Mouse (Mus musculus): ENCODE measurements around the gene Ndufa3.
"Not testable (repeated sequence)": the region's sequence is repeated elsewhere in the genome, so short reads cannot be mapped to it uniquely, and the experiment has no call there.

Ndufa3 gene

GRCm38 (mm10) chr7:3617242-3617995 is at the start of gene Ndufa3:
Ndufa3 (plus strand) TSS chr7:3617373.
- DNase-seq: peak; percentile 92

- no peak for DNase-seq
These were observed 47.4 kb upstream of the Ndufa3 start for GRCm38 (mm10) chr7:3569725-3570124.

GRCm38 (mm10) chr7:3570580-3570979 is 46.6 kb upstream of the Ndufa3 start:
- not testable (repeated sequence) for DNase-seq

DNA sequence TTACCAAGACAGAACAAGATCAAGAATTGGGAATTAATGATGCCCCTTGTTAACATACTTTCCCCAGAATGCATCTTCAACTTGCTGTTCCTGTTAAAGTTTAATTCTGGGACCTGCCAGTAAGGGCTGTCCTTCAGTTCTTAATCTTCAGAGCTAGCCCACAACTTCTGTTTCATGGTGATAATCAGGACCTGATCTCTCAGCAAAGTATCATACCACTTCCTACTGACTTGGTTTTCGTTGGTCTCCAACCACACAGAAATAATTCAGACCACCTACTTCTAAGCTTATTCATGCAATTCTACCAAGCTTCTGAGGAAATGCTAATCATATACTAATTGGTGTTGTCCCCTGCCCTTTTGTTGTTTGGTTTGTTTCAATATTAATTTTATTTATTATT is 45.3 kb upstream of the Ndufa3 start:
- DNase-seq: no peak

DNA sequence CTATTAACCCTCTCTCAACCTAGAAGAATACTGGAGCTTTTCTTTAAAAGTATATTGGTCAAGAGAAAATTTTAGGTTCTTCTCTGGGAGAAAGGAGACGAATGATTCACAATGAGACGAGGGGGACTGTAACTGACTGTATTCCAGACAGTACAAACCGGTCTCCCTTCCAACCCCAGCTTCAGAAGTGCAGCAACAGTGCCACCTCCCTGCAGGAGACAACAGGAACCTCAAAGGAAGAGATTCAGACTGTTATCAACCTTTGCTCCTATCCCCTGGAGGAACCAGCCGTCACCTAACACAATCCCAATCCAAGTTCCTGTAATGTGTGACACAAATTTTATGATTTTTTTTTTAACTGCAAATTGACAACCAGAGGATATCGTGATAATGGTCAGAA is 43.0 kb upstream of the Ndufa3 start:
- no peak for DNase-seq

- no peak for DNase-seq
These were observed 40.6 kb upstream of the Ndufa3 start for GRCm38 (mm10) chr7:3576354-3577124.

DNA sequence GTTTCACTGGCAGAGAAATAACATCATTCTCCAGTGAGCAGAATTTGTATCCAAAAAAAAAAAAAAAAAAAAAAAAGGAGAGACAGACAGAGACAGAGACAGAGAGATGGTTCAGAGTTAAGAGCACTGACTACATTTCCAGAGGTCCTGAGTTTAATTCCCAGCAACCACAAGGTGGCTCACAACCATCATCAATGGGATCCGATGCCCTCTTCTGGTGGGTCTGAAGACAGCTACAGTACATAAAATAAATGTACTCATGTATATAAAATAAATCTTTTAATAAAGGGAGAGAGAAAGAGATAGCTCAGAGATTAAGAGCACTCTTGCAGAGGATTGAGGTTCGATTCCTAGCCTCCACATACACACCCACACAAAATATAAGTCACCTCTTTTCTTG is 39.0 kb upstream of the Ndufa3 start:
- DNase-seq: no peak

DNA sequence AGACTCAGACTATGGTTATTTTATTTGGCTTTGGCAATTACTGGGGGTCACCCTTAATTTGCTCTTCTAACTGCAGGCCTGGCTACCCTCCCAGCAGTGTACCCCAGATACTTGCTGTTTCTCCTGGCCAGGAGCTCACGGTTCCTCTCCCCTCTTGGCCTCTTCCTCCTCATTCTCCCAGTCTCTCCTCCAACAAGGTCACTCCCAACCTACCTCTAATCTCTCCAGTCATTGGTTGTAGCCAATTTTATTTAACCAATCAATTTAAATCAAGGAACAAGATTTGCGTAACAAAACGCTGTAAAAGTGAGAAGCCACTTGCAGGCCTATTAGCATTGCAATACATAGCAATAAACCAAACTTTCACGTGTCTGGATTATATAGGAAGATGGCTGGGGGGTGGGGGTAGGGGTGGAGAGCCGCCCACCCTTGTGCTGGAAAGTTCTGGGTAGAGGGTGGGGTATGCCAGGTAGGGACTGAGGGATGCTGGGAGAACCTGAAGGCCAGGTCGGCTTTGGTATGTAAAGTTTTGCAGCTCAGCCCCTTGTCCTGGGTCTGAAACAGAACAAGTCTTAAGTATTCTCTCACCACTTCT is 38.1 kb upstream of the Ndufa3 start:
- no peak for DNase-seq

GRCm38 (mm10) chr7:3580029-3580428 is 37.1 kb upstream of the Ndufa3 start:
- no peak for DNase-seq

DNA sequence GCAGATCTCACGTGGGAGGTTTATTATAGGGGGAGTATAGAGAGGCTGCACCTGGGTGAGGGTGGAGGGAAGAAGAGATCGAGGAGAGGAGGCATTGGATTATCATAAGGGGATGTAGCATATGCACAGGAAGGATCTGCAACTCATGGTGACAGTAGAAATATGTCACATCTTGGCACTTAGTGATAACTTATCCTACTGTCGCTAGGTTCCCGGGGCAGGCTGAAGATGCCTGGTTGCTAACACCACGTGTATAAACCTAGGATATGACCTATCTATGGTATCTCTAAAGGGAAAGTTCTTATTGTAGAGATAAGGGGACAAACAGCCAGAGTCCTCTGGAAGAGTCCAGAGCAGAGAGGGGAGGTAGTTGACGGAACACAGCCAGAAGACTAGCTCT is 31.4 kb upstream of the Ndufa3 start:
- no peak for DNase-seq

- no peak for DNase-seq
These were observed 30.9 kb upstream of the Ndufa3 start for GRCm38 (mm10) chr7:3586255-3586654.

GRCm38 (mm10) chr7:3587292-3587691 is 29.9 kb upstream of the Ndufa3 start:
- no peak for DNase-seq

DNA sequence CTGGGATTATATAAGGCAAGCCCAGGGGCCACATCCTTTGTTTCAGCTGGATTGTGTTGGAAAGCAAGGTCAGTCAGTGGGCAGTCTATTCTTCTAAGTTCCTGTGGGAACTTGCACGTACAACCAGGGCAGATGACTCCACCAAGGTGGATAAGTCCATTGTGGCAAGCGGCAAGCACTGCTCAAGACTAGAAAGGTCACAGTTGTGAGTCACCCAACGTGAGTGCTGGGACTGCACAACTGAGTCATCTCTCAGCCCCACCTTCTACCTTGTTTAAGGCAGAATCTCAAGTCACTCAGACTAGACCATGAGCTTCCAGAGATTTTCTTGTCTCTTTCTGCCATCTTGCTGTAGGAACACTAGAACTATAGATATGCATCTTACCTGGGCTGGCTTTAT is 26.6 kb upstream of the Ndufa3 start:
- DNase-seq: no peak

- DNase-seq: no peak
These were observed 25.6 kb upstream of the Ndufa3 start for GRCm38 (mm10) chr7:3591534-3591933.

DNA sequence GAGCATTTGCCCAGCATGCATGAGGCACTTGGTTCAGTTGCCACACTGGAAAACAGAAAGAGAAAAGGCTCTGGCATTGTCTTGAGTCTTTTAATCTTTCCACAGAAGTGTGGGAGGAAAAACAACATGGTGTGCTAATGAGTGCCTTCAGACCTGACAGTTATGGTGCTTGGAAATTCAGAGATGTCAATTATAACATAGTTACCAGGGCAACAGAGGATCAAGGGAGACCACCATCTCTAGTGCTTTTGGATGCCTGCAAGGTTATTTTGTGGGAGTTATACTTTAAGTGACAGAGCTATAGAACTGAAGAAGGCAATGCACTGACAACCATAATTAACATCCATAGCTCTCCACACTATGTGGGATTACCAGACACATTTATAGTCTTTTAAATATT is 23.3 kb upstream of the Ndufa3 start:
- DNase-seq: no peak

DNA sequence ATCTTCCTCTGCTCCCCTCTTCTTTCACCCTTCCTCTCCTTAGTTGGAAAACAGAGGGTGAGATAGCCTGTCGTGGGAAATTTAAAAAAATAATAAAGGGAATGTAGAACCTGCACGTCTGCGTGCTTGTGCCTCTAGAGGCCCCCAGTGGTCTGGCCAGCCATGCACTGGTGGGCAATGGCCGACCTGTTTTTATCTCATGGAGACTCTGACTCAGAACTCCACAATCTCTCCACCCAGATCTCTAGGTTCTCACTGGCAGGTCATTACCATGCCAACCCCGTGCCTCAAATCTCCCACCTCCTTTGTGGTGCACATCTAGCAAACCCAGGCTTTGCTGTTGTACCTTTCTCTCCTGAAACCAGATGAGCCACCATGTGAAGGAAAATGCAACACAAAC is 22.5 kb upstream of the Ndufa3 start:
- no peak for DNase-seq

DNA sequence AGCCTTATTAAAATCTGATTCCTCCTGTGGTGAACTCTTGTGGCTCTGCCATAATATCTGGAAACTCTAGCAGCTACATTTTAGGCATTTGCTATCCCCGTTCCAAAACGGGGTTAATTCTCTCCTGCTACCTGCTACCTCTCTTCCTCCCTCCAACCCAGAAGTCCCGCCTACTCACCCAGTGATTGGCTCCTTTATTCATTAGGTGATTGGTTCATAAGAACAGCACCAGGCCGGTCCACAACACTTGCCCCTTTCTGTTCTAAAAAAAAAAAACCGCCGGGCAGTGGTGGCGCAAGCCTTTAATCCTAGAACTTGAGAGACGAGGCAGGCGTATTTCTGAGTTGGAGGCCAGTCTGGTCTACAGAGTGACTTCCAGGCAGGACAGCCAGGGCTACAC is 22.0 kb upstream of the Ndufa3 start:
- no peak for DNase-seq

- not testable (repeated sequence) for DNase-seq
These were observed 19.4 kb upstream of the Ndufa3 start for GRCm38 (mm10) chr7:3597755-3598154.

- peak; percentile 64 for DNase-seq
These were observed 16.1 kb upstream of the Ndufa3 start for GRCm38 (mm10) chr7:3601119-3601518.

DNA sequence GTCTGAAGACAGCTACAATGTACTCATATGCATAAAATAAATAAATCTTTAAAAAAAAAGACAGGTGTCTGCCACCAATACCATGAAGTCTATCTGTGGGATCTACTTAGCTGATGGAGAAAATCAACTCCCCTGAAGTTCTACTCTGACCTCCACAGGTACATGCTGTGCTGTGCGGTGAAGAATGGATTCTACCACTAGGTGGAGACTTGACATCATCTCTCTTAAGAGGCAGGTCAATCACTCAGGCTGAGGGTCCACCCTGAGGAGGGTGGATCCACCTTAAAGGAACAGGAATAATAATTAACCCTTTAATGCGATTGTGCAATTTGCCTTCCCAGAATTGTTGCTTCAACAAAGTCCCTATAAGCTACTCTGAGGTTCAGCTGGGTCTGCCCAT is 10.4 kb upstream of the Ndufa3 start:
- no peak for DNase-seq

DNA sequence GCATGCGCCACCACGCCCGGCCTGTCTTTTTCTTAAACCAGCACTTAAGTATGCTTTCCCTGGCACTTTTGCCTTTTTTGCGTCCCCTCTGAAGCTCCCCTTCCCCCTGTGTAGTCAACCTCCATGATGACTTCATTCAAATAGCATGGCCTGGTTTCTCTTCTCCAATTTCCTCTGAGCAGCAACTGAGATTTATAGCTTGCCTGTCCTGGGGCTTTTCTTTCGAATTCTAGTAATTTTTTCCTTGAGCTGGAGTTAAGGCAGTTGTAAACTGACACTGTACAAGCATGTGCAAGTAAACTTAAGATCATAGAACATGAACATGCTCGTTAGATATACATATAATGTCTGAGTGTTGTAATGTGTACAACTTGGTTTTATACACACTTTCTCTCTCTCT is 9.8 kb upstream of the Ndufa3 start:
- no peak for DNase-seq

- DNase-seq: no peak
These were observed 8.5 kb upstream of the Ndufa3 start for GRCm38 (mm10) chr7:3608668-3609067.

GRCm38 (mm10) chr7:3609082-3609481 is 8.1 kb upstream of the Ndufa3 start:
- no peak for DNase-seq

- no peak for DNase-seq
These were observed 6.7 kb upstream of the Ndufa3 start for GRCm38 (mm10) chr7:3610437-3610836.
